Mouse (Mus musculus) neural tube, embryonic 14.5 days (tissue): ENCODE data around the gene Ttc32. TPM values are rescaled to one million over a fixed set of nuclear protein-coding genes. Genes with fewer than 3 reads are reported as not detected.

Experiments
- ATAC-seq: fragments of 200-750 bp; cut with Nextera tagmentation; 2 replicates; pipeline ENCODE4 v1.8.0; 2017; ENCODE audit warnings: low read depth, mild to moderate bottlenecking, moderate TSS enrichment, moderate library complexity
- H3K27ac ChIP-seq: fragments of 300-500 bp; sonication (generic); 2 replicates; pipeline ENCODE4 v1.5.1; 2014; ENCODE audit warnings: low read depth, mild to moderate bottlenecking, control low read depth, low read length, moderate library complexity, mixed read lengths
- H3K27me3 ChIP-seq: fragments of 300-500 bp; sonication (generic); 2 replicates; pipeline ENCODE4 v1.6.1; 2014; ENCODE audit warnings: low read length; ENCODE audit not compliant: control insufficient read depth, insufficient read depth
- H3K36me3 ChIP-seq: fragments of 300-500 bp; sonication (generic); 2 replicates; pipeline ENCODE4 v1.6.1; 2014; ENCODE audit warnings: low read length, mixed read lengths; ENCODE audit not compliant: control insufficient read depth, insufficient read depth
- H3K4me1 ChIP-seq: fragments of 300-500 bp; sonication (generic); 2 replicates; pipeline ENCODE4 v1.6.1; 2014; ENCODE audit warnings: low read length; ENCODE audit not compliant: control insufficient read depth, insufficient read depth
- H3K4me2 ChIP-seq: fragments of 300-500 bp; sonication (generic); 2 replicates; pipeline ENCODE4 v1.6.1; 2014; ENCODE audit warnings: mild to moderate bottlenecking, low read depth, low read length, control low read depth
- H3K4me3 ChIP-seq: fragments of 300-500 bp; sonication (generic); 2 replicates; pipeline ENCODE4 v1.5.1; 2014; ENCODE audit warnings: low read depth, low read length, control low read depth, mixed read lengths
- H3K9ac ChIP-seq: fragments of 300-500 bp; sonication (generic); replicated peaks from 2 replicates; pipeline ENCODE4 v1.6.1; 2014; ENCODE audit warnings: low read depth, mild to moderate bottlenecking, control low read depth, low read length, mixed read lengths
- H3K9me3 ChIP-seq: fragments of 300-500 bp; sonication (generic); 2 replicates; pipeline ENCODE4 v1.6.1; 2016; ENCODE audit warnings: low read length; ENCODE audit not compliant: control insufficient read depth
- WGBS: fragments of 180-500 bp; shearing (Covaris S2); extraction: QIAGEN DNeasy Blood & Tissue Kit; methylation state at CpG from one replicate; pipeline ENCODE4 v1.1.7; 2014; 5-methylcytosine and 5-hydroxymethylcytosine counted together
- polyA plus RNA-seq: library from polyadenylated mRNA; unstranded; fragments of >200 nt; fragmentation: Nextera tagmentation; extraction: Ambion mirVana; gene quantifications from 2 replicates; pipeline ENCODE4 v1.2.1, GENCODE M21; 2014

Ttc32 gene
- polyA plus RNA-seq, 1 experiment from 2014 or later = 6.9 TPM

DNA sequence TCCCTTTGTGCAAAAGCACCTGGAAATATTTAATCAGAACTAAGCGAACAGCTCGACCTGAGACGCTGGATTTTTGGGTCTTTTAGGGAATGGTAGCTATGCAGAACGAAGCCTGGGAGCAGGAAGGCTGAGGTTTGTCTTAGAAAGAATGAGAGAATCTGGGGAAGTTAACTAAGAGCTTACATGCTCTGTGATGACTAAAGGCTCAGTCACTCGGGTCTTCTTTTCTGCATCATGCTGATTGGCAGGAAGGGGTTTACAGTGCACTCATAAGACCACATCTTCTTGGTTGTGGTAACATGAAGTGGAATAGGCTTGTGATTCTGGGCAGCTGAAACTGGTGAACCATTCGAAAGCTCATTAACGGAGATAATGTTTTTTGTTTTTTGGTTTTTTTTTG is 60.4 kb downstream of the Ttc32 start:
- no peak overlapping the region for H3K27ac ChIP-seq
- H3K4me2 ChIP-seq = no peak overlapping the region
- H3K9ac ChIP-seq = no peak overlapping the region
- WGBS = 84% methylated on average over 7 of the region's 7 CpGs
- no peaks in the 10 kb centered on the region for H3K9me3 ChIP-seq
- H3K36me3 ChIP-seq = no peaks in the 10 kb centered on the region
- no peak overlapping the region for H3K4me3 ChIP-seq
- ATAC-seq = no peak
- no peaks in the 10 kb centered on the region for H3K4me1 ChIP-seq
- H3K27me3 ChIP-seq = no peaks in the 10 kb centered on the region

Other genes with a start within 250 kb of the Ttc32 start
- 61.1 and 200 TPM in 2 replicates for gene Laptm4a, start 108.3 kb upstream of the Ttc32 start, polyA plus RNA-seq
- gene Matn3, start 82.1 kb upstream of the Ttc32 start, polyA plus RNA-seq = 0.07 and 0.17 TPM in 2 replicates
- gene Wdr35, start 56.1 kb upstream of the Ttc32 start, polyA plus RNA-seq = 19.6 and 21.7 TPM in 2 replicates